Mouse (Mus musculus) cerebellum, postnatal 36 days (tissue): ENCODE data around the gene Ctdspl.

Experiments used
- DNase-seq, 2 experiments: peaks; one replicate each; pipeline ENCODE4 v3.0.0; 2021 to 2022; ENCODE audit warnings: mixed read lengths in 2 of 2

The Ctdspl gene

GRCm38 (mm10) chr9:119031772-119032171, 105.5 kb downstream of the Ctdspl start:
- no peak for DNase-seq

GRCm38 (mm10) chr9:119032538-119032937, 106.3 kb downstream of the Ctdspl start:
- no peak for DNase-seq

GRCm38 (mm10) chr9:119033111-119033921, 107.1 kb downstream of the Ctdspl start:
- DNase-seq: no peak

GRCm38 (mm10) chr9:119034069-119034468, 107.8 kb downstream of the Ctdspl start:
- no peak for DNase-seq

- DNase-seq: no peak
These were observed 108.7 kb downstream of the Ctdspl start for GRCm38 (mm10) chr9:119034676-119035665.

GRCm38 (mm10) chr9:119035836-119036235, 109.6 kb downstream of the Ctdspl start:
- peak; percentile 13 to 32 for DNase-seq

- DNase-seq: no peak
These were observed 111.0 kb downstream of the Ctdspl start for GRCm38 (mm10) chr9:119037076-119037730.

- DNase-seq: no peak
These were observed 112.3 kb downstream of the Ctdspl start for GRCm38 (mm10) chr9:119038574-119038973.

- peak; percentile 28 to 41 for DNase-seq
These were observed 114.0 kb downstream of the Ctdspl start for GRCm38 (mm10) chr9:119040101-119040775.

GRCm38 (mm10) chr9:119048182-119048903, 122.1 kb downstream of the Ctdspl start:
- no peak for DNase-seq

- DNase-seq: no peak
These were observed 124.9 kb downstream of the Ctdspl start for GRCm38 (mm10) chr9:119051158-119051557.

GRCm38 (mm10) chr9:119052154-119052944, 126.1 kb downstream of the Ctdspl start, which contains the start of gene Vill:
Gene Vill, plus strand, starts transcription at chr9:119052778.
- DNase-seq: no peak

GRCm38 (mm10) chr9:119053964-119054576, 127.8 kb downstream of the Ctdspl start:
- DNase-seq: no peak

GRCm38 (mm10) chr9:119055336-119055735, 129.1 kb downstream of the Ctdspl start:
- DNase-seq: no peak

GRCm38 (mm10) chr9:119058245-119058644, 132.0 kb downstream of the Ctdspl start:
- no peak for DNase-seq

GRCm38 (mm10) chr9:119060701-119061100, 134.4 kb downstream of the Ctdspl start:
- DNase-seq: no peak

GRCm38 (mm10) chr9:119063036-119063644, 136.9 kb downstream of the Ctdspl start:
- DNase-seq: no peak

GRCm38 (mm10) chr9:119064296-119064695, 138.0 kb downstream of the Ctdspl start:
- no peak for DNase-seq

- DNase-seq: peak; percentile 77 to 79
These were observed 141.3 kb downstream of the Ctdspl start for GRCm38 (mm10) chr9:119067601-119068000.

- no peak for DNase-seq
These were observed 142.0 kb downstream of the Ctdspl start for GRCm38 (mm10) chr9:119068266-119068665.
